Mouse (Mus musculus) cerebellum, postnatal 4 days (tissue): Measurements from ENCODE around the gene B3galt1.

Experiments
- DNase-seq, 2 experiments: peaks; one replicate each; pipeline ENCODE4 v3.0.0; 2022; ENCODE audit warnings: low spot score in 2 of 2, mixed read lengths in 1 of 2

Gene B3galt1

GRCm38 (mm10) chr2:68053243-68053642, 487.6 kb downstream of the B3galt1 start:
- DNase-seq = no peak

- no peak for DNase-seq
Measured at GRCm38 (mm10) chr2:68061341-68061740, 495.7 kb downstream of the B3galt1 start.

GRCm38 (mm10) chr2:68079426-68080360, 514.0 kb downstream of the B3galt1 start:
- no peak for DNase-seq

- no peak for DNase-seq
Measured at GRCm38 (mm10) chr2:68080872-68081280, 515.2 kb downstream of the B3galt1 start.

GRCm38 (mm10) chr2:68084483-68084882, 518.8 kb downstream of the B3galt1 start:
- DNase-seq = no peak

GRCm38 (mm10) chr2:68086101-68086500, 520.4 kb downstream of the B3galt1 start:
- DNase-seq = no peak

GRCm38 (mm10) chr2:68091559-68091958, 525.9 kb downstream of the B3galt1 start:
- no peak for DNase-seq

- no peak for DNase-seq
Measured at GRCm38 (mm10) chr2:68104641-68105040, 539.0 kb downstream of the B3galt1 start.

GRCm38 (mm10) chr2:68118076-68118475, 552.4 kb downstream of the B3galt1 start:
- no peak for DNase-seq

GRCm38 (mm10) chr2:68124751-68125150, 559.1 kb downstream of the B3galt1 start:
- DNase-seq = no peak

GRCm38 (mm10) chr2:68141094-68141493, 575.4 kb downstream of the B3galt1 start:
- no peak for DNase-seq

- no peak for DNase-seq
Measured at GRCm38 (mm10) chr2:68143292-68143691, 577.6 kb downstream of the B3galt1 start.

- no peak for DNase-seq
Measured at GRCm38 (mm10) chr2:68159751-68160150, 594.1 kb downstream of the B3galt1 start.

GRCm38 (mm10) chr2:68160566-68160965, 594.9 kb downstream of the B3galt1 start:
- peak in 1 of 2 experiments; percentile 2 for DNase-seq

GRCm38 (mm10) chr2:68162012-68162411, 596.3 kb downstream of the B3galt1 start:
- no peak for DNase-seq

GRCm38 (mm10) chr2:68171306-68171705, 605.6 kb downstream of the B3galt1 start:
- DNase-seq = no peak
